Mouse (Mus musculus) left cerebral cortex, postnatal 25 days (tissue): ENCODE data around the gene Sacs. TPM values are rescaled to one million over a fixed set of nuclear protein-coding genes. Genes with fewer than 3 reads are reported as not detected.
A peak's percentile ranks its signal among the peaks of the same experiment; 100 is the strongest.
"Not testable (repeated sequence)": the region's sequence is repeated elsewhere in the genome, so short reads cannot be mapped to it uniquely, and the experiment has no call there.

Experiments used
- DNase-seq, 2 experiments: peaks; one replicate each; pipeline ENCODE4 v3.0.0; 2022; ENCODE audit warnings: low spot score in 2 of 2, mixed read lengths in 1 of 2
- intact Hi-C: fragments of 180-260 bp; cut with DNase I; formaldehyde crosslinking; loops from one replicate; pipeline ENCODE4 v1.15.1; 2025
- total RNA-seq, 2 experiments: library from RNA; stranded (reverse); gene quantifications; 2 replicates each; pipeline ENCODE4 v1.2.3; 2021

Sacs gene
- total RNA-seq, 2 experiments from 2014 or later, result 59.7 to 68.4 TPM

DNA sequence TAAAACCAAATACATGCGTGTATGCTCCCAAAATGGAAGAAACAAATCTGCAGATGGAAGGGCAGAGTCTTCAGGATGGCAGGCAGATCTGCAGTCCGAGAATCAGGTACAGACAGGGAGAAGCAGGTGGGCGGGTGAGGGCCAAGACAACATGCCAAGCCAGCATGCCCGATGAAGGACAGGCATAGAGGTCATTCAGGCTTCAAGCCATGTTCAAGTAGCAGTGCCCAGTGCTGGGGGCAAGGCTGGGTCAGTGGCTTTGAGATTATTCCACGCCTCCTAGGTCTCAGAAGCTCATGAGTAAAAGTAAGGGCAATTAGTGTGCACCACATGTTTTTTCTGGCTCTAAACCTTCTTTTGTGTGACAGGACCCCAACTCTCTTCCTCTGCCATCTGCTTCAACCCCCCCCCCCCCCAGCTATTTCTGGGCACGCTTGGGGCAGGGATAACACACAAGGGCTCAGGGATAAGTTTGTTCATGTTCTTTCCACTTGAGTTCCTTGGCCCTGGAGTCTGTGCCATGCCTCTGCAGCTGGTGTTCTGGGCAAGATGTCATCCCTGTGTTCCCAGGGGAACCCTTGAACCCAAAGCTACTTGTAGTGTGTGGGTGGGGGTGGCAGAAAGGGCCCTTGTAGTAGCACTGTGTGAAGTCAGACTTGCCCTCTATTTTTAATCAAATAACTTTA is 16.8 kb downstream of the Sacs start:
- intact Hi-C loops, result no loop called here
- no peak for DNase-seq

DNA sequence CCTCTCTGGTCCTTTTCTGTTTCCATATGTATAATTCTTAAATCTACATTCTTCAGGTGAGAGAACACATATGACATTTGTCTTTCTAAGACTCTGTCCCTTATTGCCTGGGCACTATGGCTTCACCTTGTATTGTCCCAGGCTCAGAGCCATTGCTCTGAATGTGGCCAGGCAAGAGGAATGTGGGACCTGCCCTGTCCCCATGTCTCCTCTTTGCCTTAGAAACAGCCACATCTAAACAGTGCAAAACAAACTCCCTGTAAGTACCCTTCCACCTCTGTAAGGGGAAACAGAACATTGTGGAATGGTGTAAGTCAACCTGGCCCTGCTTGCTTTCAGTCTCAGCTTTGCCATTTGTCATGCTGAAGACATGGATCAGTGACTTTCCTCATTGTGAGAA is 17.4 kb downstream of the Sacs start:
- no peak for DNase-seq
- intact Hi-C loops, result no loop called here

DNA sequence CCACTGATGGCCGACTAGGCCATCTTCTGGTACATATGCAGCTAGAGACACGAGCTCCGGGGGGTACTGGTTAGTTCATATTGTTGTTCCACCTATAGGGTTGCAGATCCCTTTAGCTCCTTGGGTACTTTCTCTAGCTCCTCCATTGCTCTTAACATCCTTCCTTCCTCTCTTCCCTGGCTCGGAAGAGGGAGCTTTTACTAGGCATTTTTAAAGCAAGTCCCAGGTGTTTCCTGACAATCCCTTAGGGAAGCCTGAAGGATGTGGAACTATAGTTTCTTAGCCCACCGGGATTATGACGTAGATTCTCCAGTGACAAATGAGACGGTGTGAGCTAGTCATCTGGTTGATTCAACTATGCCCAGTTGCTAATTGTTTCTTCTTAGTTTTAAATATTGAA is 19.2 kb downstream of the Sacs start:
- DNase-seq, intact Hi-C loops: not testable (repeated sequence)

DNA sequence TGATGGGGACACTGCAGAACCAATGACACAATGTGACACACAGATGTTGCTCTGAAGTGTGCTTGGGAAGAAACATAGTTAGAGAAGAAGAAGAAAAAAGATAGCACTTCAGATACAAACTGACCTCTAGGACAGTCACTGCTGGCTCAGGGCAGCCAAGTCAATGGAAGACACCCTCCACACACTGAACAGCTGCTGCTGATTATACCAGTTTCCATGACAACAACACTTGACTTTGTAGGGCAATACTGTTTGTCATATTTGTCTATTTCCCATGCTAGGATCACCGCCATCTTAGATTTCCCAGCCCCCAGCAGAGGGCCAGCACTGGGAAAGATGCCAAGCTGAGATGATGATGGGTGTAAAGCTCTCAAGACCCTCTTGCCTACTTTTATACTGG is 22.7 kb downstream of the Sacs start:
- DNase-seq, result no peak
- intact Hi-C loops, result no loop called here

DNA sequence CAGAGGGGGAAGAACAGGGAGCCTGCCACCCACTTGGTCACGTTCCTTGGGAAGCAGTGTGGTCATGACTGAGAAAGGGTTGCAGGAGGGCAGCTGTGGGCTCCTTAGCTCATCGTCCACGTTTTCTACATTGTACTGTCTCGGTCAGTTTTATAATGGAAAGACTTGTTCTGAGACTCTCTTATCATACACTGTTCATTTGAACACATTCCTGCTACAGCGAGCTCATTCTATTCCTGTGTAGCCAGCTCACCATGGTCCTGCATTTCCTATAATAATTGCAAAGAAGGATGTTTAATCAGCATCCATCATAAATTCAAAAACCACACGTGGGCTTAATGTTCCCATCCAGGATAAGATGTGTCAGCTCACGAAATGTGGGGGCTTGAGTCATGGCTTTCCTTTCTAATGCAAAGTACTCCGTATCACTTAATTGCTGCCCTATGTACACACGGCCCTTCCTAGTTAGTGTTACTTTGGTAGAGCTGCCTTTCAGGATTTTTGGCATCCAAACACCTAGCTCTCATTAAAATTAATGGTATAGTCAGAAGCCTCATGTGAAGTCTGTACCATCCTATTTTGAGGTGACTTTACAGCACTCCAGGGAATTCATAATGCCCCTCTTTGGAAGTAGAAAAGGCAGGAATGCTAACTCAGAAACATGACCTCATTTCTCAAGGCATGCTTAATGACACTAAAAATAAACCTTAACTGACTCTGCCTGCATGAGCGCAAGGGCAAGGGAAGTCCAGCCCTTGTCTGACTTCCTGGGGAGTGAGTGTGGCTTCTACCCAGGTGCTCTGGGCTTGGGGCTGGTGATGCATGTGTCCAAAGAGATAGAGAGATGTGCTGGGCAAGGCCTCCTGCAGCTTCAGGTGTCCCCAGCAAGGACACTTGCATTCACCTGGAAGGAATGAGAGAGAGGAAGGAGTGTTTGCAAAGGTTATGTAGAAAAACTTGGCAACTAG is 23.4 kb downstream of the Sacs start:
- DNase-seq, result no peak
- intact Hi-C loops, result no loop called here

DNA sequence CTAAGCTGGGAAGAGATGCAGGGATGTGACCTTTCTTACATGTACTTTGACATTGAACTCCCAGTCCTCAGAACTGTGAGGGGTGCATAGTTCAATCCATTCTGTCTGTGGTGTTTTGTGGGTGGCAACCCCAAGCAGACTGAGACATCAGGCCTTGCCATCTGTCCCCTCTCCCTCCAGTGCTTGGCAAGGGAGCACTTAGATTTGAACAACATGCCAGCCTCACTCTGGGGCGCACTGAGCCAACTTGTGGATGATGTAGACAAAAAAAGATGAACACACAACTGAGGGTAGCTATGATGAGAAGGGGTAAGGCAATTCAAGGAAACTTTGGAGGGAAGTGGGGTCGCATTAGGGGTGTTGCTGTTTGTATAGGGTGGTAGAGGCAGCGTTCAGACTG is 26.2 kb downstream of the Sacs start:
- no peak for DNase-seq
- intact Hi-C loops, result no loop called here

DNA sequence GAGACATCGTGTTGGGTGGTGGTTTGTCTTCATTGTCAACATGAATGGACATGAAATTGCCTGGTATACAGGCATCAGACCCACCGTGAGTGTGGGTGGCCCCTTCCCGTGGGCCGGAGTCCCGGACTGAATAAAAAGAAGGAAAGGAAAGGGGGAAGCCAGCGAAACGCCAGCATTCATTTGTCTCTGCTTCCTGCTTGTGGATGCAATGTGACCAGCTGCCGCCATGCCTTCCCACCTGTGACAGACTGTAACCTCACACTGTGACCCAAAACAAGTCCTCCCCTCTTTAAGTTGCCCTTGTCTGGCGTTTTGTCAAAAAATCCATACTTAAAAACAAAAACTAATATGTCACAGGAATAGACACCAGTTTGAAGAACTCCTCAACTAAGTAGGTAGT is 27.7 kb downstream of the Sacs start:
- no peak for DNase-seq
- intact Hi-C loops, result no loop called here

DNA sequence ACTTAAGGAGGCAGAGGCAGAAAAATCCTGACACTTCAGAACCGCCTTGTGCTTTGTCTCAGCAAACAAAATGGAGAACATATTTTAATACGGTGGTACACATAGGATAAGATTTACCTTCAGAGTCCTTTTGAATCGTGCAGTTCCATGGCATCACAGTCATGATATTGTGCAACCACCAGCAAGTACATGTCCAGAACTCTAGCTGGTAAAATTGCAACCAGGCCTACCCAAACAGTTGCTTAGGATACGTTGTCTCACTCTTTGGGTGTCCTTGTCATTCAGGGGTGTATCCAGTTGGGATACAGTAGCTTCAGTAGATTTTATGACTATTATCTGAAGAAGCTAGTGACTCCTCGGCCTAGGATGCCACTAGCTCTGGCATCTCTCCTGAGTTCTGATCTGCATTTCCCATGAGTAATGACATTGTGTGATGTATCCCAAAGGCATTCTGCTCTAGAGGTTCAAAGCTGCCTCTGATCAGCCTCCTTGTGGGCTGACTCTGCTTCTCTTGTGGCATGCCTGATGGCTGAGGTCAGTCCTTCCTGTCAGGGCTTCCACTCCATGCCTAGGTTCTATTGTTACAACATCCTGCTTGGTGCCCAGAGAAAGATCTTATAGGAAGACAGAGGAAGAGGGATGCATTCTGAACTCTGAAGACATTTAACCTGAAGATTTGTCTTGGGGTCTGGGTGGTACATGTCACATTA is 33.2 kb downstream of the Sacs start:
- intact Hi-C loops, result no loop called here
- DNase-seq, result no peak

DNA sequence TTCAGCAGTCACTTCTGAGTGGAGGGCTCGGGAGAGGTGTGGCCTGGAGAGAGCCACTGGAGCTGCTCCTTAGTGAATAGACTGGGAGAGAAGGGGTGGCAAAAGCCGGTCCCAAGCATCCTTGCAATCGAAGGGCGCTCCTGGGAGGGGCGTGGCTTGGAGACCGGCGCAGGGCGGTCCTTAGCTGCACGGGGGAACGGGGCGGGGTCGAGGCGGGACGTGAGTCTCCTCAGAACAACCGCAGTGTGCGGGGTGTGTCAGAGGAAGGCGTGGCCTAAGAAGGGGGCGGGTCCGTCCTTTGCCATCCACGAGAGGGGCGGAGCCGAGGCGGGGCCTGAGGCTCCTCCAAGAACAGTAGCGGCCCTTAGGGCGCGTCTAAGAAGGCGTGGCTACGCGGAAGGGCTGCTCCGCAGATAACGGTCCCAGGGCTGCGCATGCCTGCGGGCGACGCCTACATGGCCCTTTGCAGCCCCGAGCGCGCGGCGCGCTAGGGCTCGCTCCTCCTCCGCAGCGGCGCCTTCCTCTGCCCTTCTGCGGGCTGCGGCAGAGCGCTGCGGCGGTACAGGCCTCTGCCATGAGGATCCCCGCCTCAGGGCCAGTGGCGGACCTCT is 34.4 kb downstream of the Sacs start:
- DNase-seq, result peak; percentile 98 to 100
- intact Hi-C loops, result no loop called here

DNA sequence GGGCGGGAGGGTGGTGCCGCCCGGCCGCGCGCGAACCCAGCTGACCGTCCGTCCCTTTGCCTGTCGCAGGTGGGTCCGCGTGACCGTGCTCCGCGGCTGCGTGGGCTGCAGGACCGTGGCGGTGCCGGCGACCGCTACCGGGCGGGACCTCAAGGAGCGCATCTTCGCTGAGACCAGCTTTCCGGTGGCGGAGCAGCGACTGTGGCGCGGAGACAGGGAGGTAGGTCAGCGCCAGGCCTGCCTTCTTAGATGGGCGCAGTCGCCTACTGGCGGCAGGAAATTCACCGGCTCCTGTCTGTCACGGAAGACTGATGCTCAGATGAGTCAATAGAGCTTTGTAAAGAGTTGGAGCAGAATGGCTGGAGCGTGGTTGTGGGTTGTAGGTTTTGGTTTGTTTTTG is 35.0 kb downstream of the Sacs start:
- peak in 1 of 2 experiments; percentile 61 for DNase-seq
- intact Hi-C loops, result no loop called here

DNA sequence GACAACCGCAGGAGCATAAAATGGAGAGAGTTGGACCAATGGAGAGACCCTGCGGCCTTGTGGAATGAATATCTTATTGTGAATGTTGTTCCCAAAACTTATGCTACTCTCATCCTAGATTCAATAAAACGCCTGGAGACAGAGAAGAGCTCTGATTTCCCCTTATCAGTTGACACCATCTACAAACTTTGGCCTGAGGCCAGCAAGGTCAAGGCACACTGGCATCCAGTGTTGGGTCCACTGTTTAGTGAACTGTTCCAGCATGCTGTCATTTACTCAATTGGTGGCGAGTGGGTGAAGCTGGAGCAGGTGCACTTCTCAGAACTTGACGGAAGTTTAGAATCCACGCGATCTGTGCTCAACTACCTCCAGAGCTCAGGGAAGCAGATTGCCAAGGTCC is 53.6 kb downstream of the Sacs start:
- intact Hi-C loops, result no loop called here
- no peak for DNase-seq

DNA sequence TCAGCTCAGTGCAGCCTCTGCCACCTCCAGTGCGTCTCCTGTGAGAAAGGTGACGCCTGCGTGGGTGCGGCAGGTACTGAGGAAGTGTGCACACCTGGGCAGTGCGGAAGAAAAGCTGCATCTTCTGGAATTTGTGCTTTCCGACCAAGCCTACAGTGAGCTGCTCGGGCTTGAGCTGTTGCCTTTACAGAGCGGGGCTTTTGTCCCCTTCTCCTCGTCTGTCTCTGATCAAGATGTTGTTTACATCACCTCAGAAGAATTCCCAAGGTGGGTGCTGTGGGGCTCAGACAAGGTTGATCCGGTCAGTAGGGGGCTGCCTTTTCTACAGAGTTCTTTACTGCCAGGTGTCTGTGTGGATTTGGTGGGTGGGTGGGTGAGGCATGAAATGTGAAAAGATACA is 54.1 kb downstream of the Sacs start:
- no peak for DNase-seq
- intact Hi-C loops, result no loop called here

DNA sequence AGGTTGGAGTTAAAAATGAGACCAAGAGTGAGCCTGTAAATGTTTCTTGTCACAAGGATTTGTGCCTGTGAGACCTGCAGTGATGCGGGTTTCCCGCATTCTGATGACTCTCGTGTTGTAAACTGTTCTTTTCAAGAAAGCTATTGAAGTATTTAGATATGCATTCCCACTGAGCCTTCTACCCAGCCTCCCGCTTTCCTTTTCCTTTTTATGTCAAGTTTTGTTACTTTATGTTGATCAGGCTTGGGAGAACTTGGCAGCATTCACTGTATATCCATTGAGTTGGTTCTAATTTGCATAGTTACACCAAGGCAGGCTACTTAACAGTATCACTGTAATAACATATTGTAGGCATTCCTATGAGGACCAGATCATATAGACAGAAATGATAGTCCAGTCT is 56.2 kb downstream of the Sacs start:
- intact Hi-C loops, result no loop called here
- no peak for DNase-seq

DNA sequence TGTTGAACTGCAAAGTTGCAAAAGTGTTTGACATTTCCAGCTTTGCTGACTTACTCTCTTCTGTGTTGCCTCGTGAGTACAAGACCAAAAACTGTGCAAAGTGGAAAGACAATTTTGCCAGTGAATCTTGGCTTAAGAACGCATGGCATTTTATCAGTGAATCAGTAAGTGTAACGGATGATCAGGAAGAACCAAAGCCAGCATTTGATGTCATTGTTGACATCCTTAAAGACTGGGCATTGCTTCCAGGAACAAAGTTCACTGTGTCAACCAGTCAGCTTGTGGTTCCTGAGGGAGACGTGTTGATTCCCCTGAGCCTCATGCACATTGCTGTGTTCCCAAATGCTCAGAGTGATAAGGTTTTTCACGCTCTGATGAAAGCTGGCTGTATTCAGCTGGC is 71.9 kb downstream of the Sacs start:
- DNase-seq, result no peak
- intact Hi-C loops, result no loop called here

DNA sequence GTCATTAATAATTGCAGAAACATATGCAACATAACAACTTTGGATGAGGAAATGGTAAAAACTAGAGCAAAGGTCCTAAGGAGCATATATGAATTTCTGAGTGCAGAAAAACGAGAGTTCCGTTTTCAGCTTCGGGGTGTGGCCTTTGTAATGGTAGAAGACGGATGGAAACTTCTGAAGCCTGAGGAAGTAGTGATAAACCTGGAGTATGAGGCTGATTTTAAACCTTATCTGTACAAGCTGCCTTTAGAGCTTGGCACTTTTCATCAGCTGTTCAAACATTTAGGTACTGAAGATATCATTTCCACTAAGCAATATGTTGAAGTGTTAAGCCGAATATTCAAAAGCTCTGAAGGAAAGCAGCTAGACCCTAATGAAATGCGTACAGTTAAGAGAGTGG is 73.5 kb downstream of the Sacs start:
- intact Hi-C loops, result no loop called here
- DNase-seq, result no peak

DNA sequence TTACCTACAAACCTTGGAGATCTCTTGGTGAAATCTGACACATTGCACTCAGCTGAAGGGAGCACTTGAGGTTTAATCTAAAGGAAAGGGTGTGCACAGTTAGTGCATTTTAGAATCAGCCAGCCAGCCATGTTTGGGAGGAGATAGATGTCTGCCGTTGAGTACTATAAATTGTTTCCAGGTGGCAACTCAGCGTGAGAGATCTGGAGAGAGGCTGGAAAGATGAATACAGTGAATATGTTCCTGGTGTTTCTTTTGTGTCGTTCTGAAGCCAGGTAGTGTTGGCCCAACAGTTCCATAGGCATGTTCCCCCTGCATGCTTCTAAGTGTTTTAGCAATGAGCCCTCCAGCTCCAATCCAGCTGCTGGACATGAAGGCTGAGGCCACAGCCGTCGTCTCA is 82.9 kb downstream of the Sacs start:
- intact Hi-C loops, result no loop called here
- no peak for DNase-seq

DNA sequence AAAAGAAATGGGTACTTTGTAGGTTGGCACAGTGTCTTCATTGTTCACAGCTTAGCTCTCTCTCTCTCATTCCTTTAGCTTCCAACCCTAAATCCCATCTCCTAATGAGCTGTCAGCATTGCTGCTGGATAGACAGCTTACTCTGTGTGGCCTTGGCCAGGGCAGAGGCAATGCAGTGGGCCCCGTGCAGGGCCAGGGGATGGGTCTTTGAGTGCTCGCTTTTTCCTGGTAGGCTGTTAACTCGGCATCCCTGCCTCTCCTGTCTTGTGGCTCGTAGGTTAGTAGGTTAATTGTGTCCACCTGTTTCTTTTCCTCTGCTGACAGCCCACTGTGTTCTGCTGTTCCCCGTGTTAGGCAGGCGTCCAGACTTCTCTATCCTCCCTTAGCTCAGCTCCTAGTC is 84.2 kb downstream of the Sacs start:
- intact Hi-C loops, result no loop called here
- no peak for DNase-seq

DNA sequence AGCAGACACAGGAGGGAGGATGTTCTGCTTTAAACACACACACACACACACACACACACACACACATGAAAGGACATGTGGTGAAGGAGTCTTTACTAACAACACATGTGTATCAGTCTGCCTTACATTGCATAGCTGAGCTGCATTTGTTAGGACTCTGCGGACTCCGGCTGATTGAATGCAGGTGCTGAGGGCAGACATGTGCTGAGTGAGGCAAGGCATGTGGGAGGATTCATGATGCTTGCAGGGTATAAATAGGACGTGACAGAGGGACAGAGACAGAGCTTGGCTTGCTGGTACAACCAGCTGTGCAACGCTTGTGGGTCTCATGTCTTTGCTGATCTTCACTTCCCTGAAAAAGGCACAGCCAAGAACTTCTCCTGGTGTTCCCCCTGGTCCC is 85.5 kb downstream of the Sacs start:
- peak in 1 of 2 experiments; percentile 21 for DNase-seq
- intact Hi-C loops, result no loop called here

DNA sequence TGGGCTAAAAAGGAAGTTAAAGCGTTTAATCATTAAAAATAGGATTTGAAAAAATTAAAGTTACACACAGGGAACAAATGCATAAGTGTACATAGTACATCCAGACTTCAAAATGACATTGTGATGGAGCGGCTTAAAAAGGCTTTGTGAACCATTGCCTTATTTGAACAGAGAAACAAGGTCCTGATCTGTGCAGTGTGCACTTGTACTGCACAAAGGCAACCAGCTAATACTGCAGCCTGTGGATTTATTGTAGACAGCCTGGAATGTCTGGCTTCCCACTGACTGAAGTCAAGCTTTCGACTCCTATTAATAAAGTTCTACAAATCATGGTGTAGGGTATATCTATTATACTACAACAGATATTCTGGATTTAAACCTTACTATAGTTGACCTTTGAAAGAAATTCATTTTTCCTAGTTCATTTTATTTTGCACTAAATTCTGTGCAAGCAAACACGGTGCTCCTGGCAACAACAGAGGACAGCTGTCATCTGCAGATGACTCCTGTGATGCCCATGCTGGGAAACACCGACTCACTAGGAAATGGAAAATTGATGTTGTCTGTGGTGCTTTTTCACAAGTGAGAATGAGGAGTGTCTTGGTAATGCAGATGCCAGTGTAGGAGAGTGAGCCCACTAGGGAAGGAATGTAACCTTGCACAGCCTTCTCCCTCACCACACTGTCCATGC is 86.3 kb downstream of the Sacs start:
- intact Hi-C loops, result no loop called here
- no peak for DNase-seq

DNA sequence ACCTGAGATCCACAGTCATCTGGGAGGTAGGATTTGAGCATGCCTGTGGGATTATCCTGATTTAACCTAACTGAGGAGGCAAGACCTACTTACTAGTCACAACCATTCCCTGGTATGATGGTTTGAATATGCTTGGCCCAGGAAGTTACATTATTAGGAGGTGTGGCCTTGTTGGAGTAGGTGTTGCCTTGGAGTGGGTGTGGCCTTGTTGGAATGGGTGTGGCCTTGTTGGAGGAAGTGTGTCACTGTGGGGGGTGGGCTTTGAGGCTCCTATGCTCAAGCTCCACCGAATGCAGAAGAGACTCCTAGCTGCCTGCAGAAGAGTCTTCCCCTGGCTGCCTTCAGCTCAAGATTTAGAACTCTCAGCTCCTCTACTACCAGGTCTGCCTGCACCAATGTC is 87.9 kb downstream of the Sacs start:
- DNase-seq, result no peak
- intact Hi-C loops, result no loop called here
